Mouse (Mus musculus) liver, postnatal 0 days (tissue): ENCODE measurements around the gene Hspa1a.

ENCODE experiments used
- CTCF ChIP-seq: sonication (generic); IDR thresholded peaks from 2 replicates; pipeline ENCODE4 v1.5.1; 2016; ENCODE audit warnings: antibody characterized with exemption, low read depth
- EP300 ChIP-seq: IDR thresholded peaks from 2 replicates; pipeline ENCODE4 v1.6.1; 2016; ENCODE audit warnings: antibody characterized with exemption, low read depth, mild to moderate bottlenecking

GRCm38 (mm10) chr17:35007387-35007991 is 35.5 kb upstream of the Hspa1a start:
- peak; percentile 36 for TF ChIP-seq CTCF
- TF ChIP-seq EP300: no peak
